Mouse (Mus musculus) urinary bladder, postnatal 10 days (tissue): Measurements from ENCODE around the gene Fam199x.

Source experiments
- DNase-seq: peaks from one replicate; pipeline ENCODE4 v3.0.0; 2022; ENCODE audit warnings: low spot score

Gene Fam199x

GRCm38 (mm10) chrX:137049425-137050225, at the start of gene Fam199x:
Gene Fam199x (plus strand): TSS chrX:137049594.
- peak; percentile 14 for DNase-seq

- DNase-seq = no peak
These were observed 34.2 kb upstream of the Fam199x start for GRCm38 (mm10) chrX:137015099-137015709.

- DNase-seq = no peak
These were observed 31.7 kb upstream of the Fam199x start for GRCm38 (mm10) chrX:137017668-137018067.

GRCm38 (mm10) chrX:137019310-137019709, 30.1 kb upstream of the Fam199x start:
- no peak for DNase-seq

DNA sequence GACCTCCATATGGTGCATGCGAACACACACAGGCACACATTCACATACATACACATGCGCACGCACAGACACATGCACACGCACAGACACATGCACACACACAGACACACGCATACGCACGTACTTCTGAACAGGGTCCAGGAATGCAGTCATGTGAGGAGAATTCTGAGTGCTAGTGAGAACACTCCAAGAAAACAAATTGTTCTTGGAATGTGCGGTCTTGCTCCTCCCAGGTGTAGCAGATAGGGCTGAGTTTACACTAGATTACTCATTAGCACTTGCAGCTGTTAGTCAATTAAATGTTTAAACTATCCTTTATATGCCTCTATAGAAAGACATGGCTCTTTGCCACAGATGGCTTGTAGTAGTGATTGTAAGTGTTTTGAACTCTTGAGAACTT, 18.5 kb upstream of the Fam199x start:
- no peak for DNase-seq

GRCm38 (mm10) chrX:137031726-137032125, 17.7 kb upstream of the Fam199x start:
- DNase-seq = no peak

DNA sequence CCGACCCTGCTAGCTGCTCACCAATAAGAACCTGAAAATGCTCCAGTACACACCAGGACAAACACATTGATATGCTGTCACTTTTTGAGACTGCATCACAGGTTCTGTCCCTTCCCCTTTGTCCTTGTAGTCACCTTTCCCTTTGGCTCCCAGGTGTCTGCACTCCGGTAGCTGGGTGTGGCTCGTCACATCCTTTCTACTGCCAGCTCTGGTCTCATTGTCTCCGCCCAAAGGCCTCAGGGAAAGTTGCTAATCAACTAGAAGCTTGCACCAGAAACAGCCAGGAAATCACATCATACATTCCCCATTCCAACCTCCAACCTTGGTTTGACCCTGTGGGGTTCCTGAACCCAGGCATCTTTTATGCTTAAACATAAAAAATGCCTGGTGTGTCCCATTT, 15.1 kb upstream of the Fam199x start:
- no peak for DNase-seq

DNA sequence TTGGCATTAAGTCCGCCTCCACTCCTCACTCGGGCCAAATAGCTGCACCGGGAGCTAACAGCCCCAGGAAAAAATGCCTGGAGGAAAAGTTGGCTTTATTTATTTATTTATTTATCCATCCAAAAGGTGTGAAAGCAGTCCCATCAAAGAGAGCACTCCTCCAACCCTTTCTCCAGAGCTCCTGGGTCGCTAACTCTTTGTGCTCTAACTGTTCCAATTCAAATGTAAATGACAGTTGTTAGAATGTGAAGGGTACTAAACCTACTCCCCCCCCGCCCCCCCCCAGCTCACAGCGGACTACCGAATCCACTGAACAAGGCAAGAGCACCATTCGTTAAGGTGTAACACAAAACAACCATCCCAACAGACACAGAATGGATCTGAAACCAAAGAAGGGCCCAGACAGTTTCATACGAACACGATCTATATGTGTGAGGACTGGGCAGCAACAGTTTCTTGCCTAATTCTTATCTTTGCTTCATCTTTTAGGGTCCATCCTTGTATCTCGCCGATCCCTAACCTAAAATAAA, 11.9 kb upstream of the Fam199x start:
- DNase-seq = no peak

DNA sequence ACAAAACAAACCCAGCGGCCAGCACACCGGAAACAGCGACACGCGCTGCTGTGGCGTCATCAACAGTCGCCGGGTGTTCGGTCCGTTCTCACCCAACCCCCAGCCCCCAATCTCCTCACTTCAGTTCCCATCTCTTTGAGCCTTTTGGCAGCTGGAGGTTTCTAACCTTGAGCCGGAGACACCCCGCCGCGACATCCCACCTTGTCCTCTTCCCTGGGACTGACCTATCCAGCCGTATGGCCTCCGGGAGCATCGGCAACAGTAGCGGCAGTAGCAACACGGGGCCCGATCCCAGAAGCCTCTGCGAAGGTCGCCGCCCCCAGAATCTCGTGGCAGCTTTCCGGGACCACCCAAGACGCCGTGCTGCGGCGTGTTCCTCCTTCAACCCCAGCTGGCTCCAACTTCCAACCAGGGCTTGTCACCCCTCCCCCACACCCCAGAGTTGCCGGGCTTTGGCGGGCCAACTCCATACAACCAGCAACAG, 11.4 kb upstream of the Fam199x start, which contains the start of gene Slc25a53:
TSS of gene Slc25a53 (minus strand) at position 303 of the 484 bp plus-strand sequence.
- DNase-seq = peak; percentile 48

DNA sequence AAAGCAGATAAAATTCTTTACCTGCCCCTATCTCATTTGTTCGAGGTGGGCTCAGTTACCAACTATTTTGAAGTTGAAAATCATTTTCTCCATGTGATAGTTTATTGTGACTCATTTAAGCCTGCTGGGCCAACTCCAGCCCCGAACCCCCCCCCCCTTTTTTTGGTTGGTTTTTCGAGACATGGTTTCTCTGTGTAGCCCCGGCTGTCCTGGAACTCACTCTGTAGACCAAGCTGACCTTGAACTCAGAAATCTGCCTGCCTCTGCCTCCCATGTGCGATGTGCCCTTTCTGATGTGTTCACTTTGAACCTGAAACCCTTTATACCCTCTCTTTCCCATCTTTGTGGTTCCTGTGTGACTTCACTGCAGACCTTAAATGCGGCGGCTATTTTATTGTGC, 10.9 kb upstream of the Fam199x start:
- no peak for DNase-seq

GRCm38 (mm10) chrX:137049060-137049424, 352 bp upstream of the Fam199x start:
- no peak for DNase-seq

GRCm38 (mm10) chrX:137063202-137063601, 13.8 kb downstream of the Fam199x start:
- DNase-seq = no peak

GRCm38 (mm10) chrX:137104531-137104930, 55.1 kb downstream of the Fam199x start:
- DNase-seq = no peak

DNA sequence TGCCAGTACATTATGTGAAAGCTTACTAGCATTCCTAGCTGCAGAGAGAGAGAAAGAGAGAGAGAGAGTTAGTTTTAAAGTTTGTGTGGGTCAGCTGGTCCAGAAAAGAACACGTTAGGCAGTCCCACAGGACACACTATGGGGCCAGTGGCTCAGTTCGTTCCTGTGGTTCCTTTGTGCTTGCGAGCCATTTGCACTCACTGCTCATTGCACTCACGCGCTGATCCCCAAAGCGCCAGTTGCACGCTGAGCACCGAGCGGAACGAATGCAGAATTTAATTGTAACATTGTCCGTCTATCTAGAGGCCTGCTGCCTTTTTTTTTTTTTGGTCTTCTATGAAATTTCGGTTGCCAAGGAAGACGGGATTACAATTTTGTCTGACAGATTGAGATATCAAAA, 57.1 kb downstream of the Fam199x start:
- no peak for DNase-seq

GRCm38 (mm10) chrX:137118097-137118746, 68.8 kb downstream of the Fam199x start:
- DNase-seq = no peak

DNA sequence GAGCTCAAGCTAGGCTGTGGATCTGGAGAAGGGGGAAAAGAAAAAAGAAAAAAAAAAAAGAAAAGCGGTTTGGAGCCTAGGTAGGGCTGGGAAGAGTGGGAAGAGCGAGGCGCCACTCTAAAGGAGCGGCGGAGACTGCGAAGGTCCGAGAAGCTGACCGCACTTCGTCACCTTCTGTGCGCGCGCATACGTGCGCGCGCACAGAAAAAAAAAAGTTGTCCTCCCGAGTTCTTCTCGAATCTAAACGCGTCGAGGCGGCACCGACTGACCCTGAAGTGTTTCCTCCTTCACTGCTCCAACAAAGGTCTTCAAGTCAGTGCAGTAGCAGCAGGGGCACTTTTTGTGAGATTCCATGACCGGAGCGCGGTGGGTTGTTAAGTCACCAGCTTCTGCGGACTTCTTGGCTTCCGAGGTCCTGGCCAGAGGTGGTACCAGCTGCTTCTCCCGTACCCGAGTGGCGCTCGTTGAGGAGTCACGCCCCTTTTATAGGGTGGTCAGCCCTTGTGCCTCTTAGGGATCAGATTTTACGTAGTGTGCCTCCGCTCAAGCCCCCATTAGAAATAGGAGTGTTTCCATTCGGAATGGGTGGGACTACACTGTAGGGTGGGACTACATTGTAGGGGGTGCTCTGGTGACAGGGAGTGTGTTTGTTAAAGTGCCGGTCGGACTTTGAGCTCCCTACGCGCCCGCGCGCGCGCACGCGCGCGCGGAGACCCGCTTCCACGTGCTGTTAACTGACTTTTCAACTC, 70.5 kb downstream of the Fam199x start:
- DNase-seq = no peak

DNA sequence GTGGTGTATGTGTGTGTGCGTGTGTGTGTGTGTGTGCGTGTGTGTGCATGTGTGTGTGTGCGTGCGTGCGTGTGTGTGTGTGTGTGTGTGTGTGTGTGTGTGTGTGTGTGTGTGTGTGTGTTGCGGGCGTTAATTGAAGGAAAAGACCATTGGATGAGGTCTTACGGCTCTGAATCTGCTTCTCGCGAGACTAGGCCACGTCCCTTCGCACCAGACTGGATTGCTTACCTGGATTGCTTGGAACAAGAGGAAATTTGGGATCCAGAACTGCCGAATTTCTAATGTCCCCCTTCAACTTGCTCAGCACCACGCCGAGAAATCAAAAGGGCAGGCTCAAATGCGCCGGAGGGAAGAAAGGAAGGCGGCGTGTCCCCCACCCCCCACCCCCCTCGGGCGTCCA, 72.3 kb downstream of the Fam199x start, which contains the start of gene Esx1:
TSS of gene Esx1 (minus strand) at position 366 of the 400 bp plus-strand sequence.
- DNase-seq = no peak

- DNase-seq = no peak
These were observed 78.1 kb downstream of the Fam199x start for GRCm38 (mm10) chrX:137127542-137127941.
